Mouse (Mus musculus): ENCODE results near the gene March4.

Gene March4

GRCm38 (mm10) chr1:72452839-72453238 lies 83.9 kb downstream of the March4 start:
- DNase-seq (ENCODE audit: inconsistent age in 2 of 2, low spot score in 1 of 2): peak in 1 of 2 experiments; percentile 54

GRCm38 (mm10) chr1:72450790-72451189 lies 85.9 kb downstream of the March4 start:
- no peak for DNase-seq (ENCODE audit: inconsistent age in 2 of 2, low spot score in 1 of 2)

- DNase-seq (ENCODE audit: inconsistent age in 2 of 2, low spot score in 1 of 2): no peak
Measured at GRCm38 (mm10) chr1:72449752-72450151, 87.0 kb downstream of the March4 start.

- DNase-seq (ENCODE audit: inconsistent age in 2 of 2, low spot score in 1 of 2): no peak
Measured at GRCm38 (mm10) chr1:72442747-72443146, 94.0 kb downstream of the March4 start.

- DNase-seq (ENCODE audit: inconsistent age in 2 of 2, low spot score in 1 of 2): peak; percentile 23 to 65
Measured at GRCm38 (mm10) chr1:72439146-72439545, 97.6 kb downstream of the March4 start.

GRCm38 (mm10) chr1:72436967-72437366 lies 99.8 kb downstream of the March4 start:
- DNase-seq (ENCODE audit: inconsistent age in 2 of 2, low spot score in 1 of 2): no peak

- no peak for DNase-seq (ENCODE audit: inconsistent age in 2 of 2, low spot score in 1 of 2)
Measured at GRCm38 (mm10) chr1:72434510-72434909, 102.2 kb downstream of the March4 start.

GRCm38 (mm10) chr1:72432579-72432978 lies 104.2 kb downstream of the March4 start:
- DNase-seq (ENCODE audit: inconsistent age in 2 of 2, low spot score in 1 of 2): no peak

GRCm38 (mm10) chr1:72429107-72429807 lies 107.5 kb downstream of the March4 start:
- peak; percentile 22 to 61 for DNase-seq (ENCODE audit: inconsistent age in 2 of 2, low spot score in 1 of 2)

- no peak for DNase-seq (ENCODE audit: inconsistent age in 2 of 2, low spot score in 1 of 2)
Measured at GRCm38 (mm10) chr1:72428526-72428925, 108.2 kb downstream of the March4 start.

GRCm38 (mm10) chr1:72426456-72426855 lies 110.3 kb downstream of the March4 start:
- DNase-seq (ENCODE audit: inconsistent age in 2 of 2, low spot score in 1 of 2): no peak

GRCm38 (mm10) chr1:72422121-72422520 lies 114.6 kb downstream of the March4 start:
- no peak for DNase-seq (ENCODE audit: inconsistent age in 2 of 2, low spot score in 1 of 2)

GRCm38 (mm10) chr1:72420220-72420619 lies 116.5 kb downstream of the March4 start:
- no peak for DNase-seq (ENCODE audit: inconsistent age in 2 of 2, low spot score in 1 of 2)

GRCm38 (mm10) chr1:72418744-72419655 lies 117.7 kb downstream of the March4 start:
- DNase-seq (ENCODE audit: inconsistent age in 2 of 2, low spot score in 1 of 2): no peak

GRCm38 (mm10) chr1:72414561-72415253 lies 122.0 kb downstream of the March4 start:
- no peak for DNase-seq (ENCODE audit: inconsistent age in 2 of 2, low spot score in 1 of 2)

- no peak for DNase-seq (ENCODE audit: inconsistent age in 2 of 2, low spot score in 1 of 2)
Measured at GRCm38 (mm10) chr1:72414133-72414532, 122.6 kb downstream of the March4 start.

- no peak for DNase-seq (ENCODE audit: inconsistent age in 2 of 2, low spot score in 1 of 2)
Measured at GRCm38 (mm10) chr1:72413205-72413604, 123.5 kb downstream of the March4 start.

GRCm38 (mm10) chr1:72411108-72411507 lies 125.6 kb downstream of the March4 start:
- DNase-seq (ENCODE audit: inconsistent age in 2 of 2, low spot score in 1 of 2): no peak

GRCm38 (mm10) chr1:72409936-72410335 lies 126.8 kb downstream of the March4 start:
- DNase-seq (ENCODE audit: inconsistent age in 2 of 2, low spot score in 1 of 2): no peak

- DNase-seq (ENCODE audit: inconsistent age in 2 of 2, low spot score in 1 of 2): no peak
Measured at GRCm38 (mm10) chr1:72406505-72407079, 130.1 kb downstream of the March4 start.

Data from adrenal gland, adult (tissue).